Mouse (Mus musculus) heart, postnatal 25 days (tissue): ENCODE measurements around the gene Bpnt1. TPM values are rescaled to one million over a fixed set of nuclear protein-coding genes. Genes with fewer than 3 reads are reported as not detected.

ENCODE experiments used
- DNase-seq: peaks from one replicate; pipeline ENCODE4 v3.0.0; 2022; ENCODE audit warnings: low spot score
- intact Hi-C: fragments of 180-260 bp; cut with DNase I; formaldehyde crosslinking; loops from one replicate; pipeline ENCODE4 v1.15.1; 2025
- total RNA-seq, 2 experiments: library from RNA; stranded (reverse); gene quantifications; 2 replicates each; pipeline ENCODE4 v1.2.3; 2021

The Bpnt1 gene
- total RNA-seq, 2 experiments from 2014 or later: 25.5 to 32.6 TPM

GRCm38 (mm10) chr1:185328721-185329610, 3.0 kb upstream of the Bpnt1 start, which contains the start of gene Iars2:
Gene Iars2 (minus strand): TSS chr1:185329396.
- intact Hi-C loops: no loop called here
- DNase-seq: peak; percentile 82

DNA sequence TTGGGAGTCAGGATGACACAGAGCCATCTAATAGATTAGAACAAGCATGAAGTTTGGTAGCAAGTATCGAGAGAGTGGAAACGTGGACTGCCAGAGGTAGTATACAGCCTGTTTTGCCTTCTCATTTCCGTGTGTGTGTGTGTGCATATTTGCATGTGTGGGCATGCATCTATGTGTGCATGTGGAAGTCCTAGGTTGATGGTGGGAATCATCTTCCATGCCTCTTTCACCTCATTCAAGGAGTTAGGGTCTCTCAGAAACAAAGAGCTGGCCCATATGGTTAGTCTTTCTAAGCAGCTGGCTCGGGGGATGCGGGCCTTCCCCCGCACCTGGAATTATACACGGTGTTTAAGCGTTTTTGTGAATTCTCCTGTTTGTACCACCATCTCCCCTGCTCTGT, 2.1 kb upstream of the Bpnt1 start:
- intact Hi-C loops: loop anchor here (2.0 kb wide), 1 partner anchor 33 kb away; the partner anchor contains the start of gene Eprs
- DNase-seq: no peak

GRCm38 (mm10) chr1:185331364-185331763, 585 bp upstream of the Bpnt1 start:
- intact Hi-C loops: loop anchor here (2.0 kb wide), 1 partner anchor 31 kb away; the partner anchor contains the start of gene Eprs
- no peak for DNase-seq

DNA sequence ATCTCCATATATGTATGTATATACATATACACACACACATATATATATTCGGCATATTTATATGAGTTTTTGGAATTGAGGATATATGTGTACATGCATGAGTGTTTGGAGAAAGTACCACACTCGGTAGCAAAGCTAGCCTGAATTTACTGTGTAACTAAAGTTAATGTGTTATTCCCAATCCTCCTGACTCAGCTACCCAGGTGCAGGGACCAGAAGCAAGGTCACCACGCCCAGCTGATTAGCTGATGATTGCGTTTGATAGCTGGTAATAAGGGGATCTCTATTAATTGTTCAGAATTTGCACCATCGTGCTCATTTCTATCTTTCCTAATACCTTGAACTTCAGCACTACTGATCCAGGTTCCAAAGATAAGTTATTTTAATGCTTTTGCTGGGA, 1.7 kb downstream of the Bpnt1 start:
- no peak for DNase-seq
- intact Hi-C loops: no loop called here

GRCm38 (mm10) chr1:185334136-185334535, 2.2 kb downstream of the Bpnt1 start:
- no peak for DNase-seq
- intact Hi-C loops: no loop called here

DNA sequence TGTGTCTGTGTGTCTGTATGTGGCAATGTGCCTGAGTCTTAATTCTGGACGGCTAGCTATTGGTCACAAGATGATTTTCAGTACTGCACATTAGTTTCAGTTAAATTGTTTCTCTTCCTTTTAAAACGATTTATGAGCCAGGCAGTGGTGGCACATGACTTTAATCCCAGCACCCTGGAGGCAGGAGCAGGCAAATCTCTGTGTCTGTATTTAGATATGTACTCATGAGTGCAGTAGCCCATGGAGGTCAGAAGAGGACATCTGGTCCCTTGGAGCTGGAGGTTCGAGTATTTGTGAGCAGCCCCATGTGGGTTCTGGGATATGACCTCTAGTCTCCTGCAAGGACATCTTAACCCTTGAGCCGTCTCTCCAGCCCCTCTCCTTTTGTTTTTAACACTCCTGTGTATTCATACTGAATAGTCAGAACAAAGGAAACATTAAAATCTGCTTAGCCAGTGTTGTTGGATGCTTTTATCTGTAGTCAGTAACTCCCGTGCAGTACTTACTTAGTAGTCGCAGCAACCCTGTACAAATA, 3.3 kb downstream of the Bpnt1 start:
- DNase-seq: no peak
- intact Hi-C loops: no loop called here

GRCm38 (mm10) chr1:185336535-185336934, 4.6 kb downstream of the Bpnt1 start:
- no peak for DNase-seq
- intact Hi-C loops: no loop called here

DNA sequence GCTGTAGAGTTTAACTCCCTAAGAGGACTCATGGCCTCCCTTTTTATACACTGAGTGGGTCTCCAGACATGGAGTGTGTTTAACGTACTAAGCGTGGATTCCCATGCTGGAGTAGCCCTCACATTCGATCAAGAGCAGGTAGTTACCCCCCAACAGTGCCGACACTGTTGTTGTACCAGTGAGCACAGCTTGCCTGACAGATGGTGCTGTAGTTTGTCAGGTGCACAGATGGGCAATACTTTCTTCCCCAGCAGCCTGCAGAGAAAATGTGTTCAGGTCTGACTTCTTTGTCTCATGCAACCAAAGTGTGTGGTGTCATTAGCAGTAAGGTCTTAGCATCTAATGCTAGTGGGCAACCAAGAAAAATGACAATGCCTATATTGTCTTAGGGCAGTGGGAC, 10.5 kb downstream of the Bpnt1 start:
- intact Hi-C loops: no loop called here
- no peak for DNase-seq

GRCm38 (mm10) chr1:185343422-185343821, 11.5 kb downstream of the Bpnt1 start:
- DNase-seq: no peak
- intact Hi-C loops: no loop called here

- intact Hi-C loops: no loop called here
- DNase-seq: no peak
Measured at GRCm38 (mm10) chr1:185346188-185346587, 14.2 kb downstream of the Bpnt1 start.

- DNase-seq: no peak
- intact Hi-C loops: no loop called here
Measured at GRCm38 (mm10) chr1:185349741-185350140, 17.8 kb downstream of the Bpnt1 start.

- intact Hi-C loops: no loop called here
- DNase-seq: no peak
Measured at GRCm38 (mm10) chr1:185350611-185351010, 18.7 kb downstream of the Bpnt1 start.

GRCm38 (mm10) chr1:185352151-185352550, 20.2 kb downstream of the Bpnt1 start:
- intact Hi-C loops: no loop called here
- no peak for DNase-seq

- no peak for DNase-seq
- intact Hi-C loops: no loop called here
Measured at GRCm38 (mm10) chr1:185353351-185353750, 21.4 kb downstream of the Bpnt1 start.

DNA sequence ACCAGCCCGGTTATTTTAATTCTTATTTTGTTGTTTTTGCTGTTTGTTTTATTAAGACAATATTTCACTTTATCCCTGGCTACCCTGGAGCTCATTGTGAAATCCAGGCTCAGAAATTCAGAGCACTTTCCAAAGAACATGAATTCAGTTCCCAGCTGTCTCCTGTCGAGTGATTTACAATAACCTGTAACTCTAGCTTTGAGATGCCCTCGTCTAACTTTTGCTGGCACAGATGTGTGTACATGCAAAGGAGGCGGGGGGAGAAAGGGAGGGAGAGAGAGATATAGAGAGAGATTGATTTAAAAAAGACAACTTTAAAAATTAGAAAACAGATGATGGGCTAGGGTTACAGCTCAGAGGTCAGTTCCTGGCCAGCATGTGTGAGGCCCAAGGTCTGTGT, 22.8 kb downstream of the Bpnt1 start:
- intact Hi-C loops: no loop called here
- DNase-seq: no peak

DNA sequence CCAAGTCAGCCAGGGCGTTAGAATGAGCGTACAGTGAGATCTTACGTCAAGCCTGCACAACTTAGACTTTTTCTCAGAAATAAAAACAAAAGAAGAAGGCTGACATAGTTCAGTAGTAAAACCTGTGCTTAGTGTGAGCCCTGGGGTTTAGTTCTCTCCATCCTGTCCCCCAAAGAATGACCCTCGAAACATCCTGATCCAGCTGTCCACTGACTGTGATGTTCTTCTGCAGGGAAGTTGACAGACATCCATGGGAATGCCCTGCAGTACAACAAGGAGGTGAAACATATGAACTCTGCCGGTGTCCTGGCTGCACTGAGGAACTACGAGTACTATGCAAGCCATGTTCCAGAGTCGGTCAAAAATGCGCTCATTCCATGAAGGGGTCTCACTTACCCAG, 24.3 kb downstream of the Bpnt1 start:
- no peak for DNase-seq
- intact Hi-C loops: no loop called here

DNA sequence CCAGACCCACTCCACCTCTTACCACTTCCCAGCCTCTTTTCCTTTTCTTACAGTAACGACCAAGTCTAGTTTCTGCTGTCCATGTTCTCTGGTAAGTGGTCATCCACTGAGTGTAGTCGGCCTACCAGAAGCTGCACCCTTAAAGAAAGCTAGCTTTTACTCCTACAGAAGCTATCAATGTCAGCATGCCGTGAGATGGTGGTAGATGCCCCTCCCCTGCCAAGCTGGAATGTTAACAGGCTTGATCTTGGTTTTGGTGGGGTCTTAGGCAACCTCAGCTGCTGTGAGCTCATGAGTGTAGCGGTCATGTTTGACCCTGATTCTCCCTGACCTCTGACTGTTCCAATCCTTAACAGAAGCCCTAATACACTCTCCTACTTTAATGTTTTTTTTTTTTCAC, 26.3 kb downstream of the Bpnt1 start:
- intact Hi-C loops: no loop called here
- DNase-seq: no peak

GRCm38 (mm10) chr1:185362677-185363520, 30.9 kb downstream of the Bpnt1 start, which contains the start of gene Eprs:
Gene Eprs (plus strand): TSS chr1:185363044.
- DNase-seq: peak; percentile 98
- intact Hi-C loops: loop anchor here (2.0 kb wide), 1 partner anchor 32 kb away; no protein-coding TSS in a partner anchor

- DNase-seq: peak; percentile 15
- intact Hi-C loops: loop anchor here (2.0 kb wide), 1 partner anchor 33 kb away; no protein-coding TSS in a partner anchor
Measured at GRCm38 (mm10) chr1:185363526-185364182, 31.7 kb downstream of the Bpnt1 start.

DNA sequence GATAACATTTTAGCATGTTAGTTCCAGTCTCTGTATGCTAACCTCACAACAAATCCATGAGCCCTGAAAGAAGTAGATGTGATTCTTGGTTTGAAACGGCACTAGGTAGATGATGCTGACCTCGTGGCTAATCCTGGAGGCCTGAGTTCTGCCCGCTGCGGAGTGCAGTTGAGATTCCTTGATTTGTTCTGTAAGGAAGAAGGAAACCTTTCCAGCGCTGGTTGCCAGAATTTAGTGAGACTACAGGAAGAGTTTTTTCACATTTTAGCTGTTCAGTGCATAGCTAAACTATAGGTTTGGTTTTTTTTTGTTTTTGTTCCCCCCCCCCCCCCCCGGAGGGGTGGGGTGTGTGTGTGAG, 32.2 kb downstream of the Bpnt1 start:
- DNase-seq: no peak
- intact Hi-C loops: no loop called here
